Mouse (Mus musculus) intestine, embryonic 14.5 days (tissue): ENCODE measurements at regions not wholly inside any gene's neighbourhood (a gene's known extent, or its start where the extent isn't known, plus 50 kb on each side); places are given as distances from the start of the nearest gene placed in this dataset.

Source experiments
- ATAC-seq: fragments of 200-750 bp; cut with Nextera tagmentation; replicated peaks from 2 replicates; pipeline ENCODE4 v1.8.0; 2017; ENCODE audit warnings: low read depth, moderate number of reproducible peaks, moderate TSS enrichment, moderate library complexity; ENCODE audit not compliant: low FRiP score, low TSS enrichment
- DNase-seq: peaks from one replicate; pipeline ENCODE4 v3.0.0-alpha.2; 2018; ENCODE audit warnings: low spot score
- H3K27ac ChIP-seq: fragments of 300-500 bp; sonication (generic); 2 replicates; pipeline ENCODE4 v1.5.1; 2014; ENCODE audit warnings: low read depth, mild to moderate bottlenecking, control low read depth
- H3K27me3 ChIP-seq: fragments of 300-500 bp; sonication (generic); replicated peaks from 2 replicates; pipeline ENCODE4 v1.6.1; 2014; ENCODE audit warnings: low read length, control low read depth; ENCODE audit not compliant: control insufficient read depth, insufficient read depth
- H3K36me3 ChIP-seq: fragments of 300-500 bp; sonication (generic); 2 replicates; pipeline ENCODE4 v1.6.1; 2014; ENCODE audit warnings: low read length, control low read depth; ENCODE audit not compliant: control insufficient read depth, insufficient read depth
- H3K4me1 ChIP-seq: fragments of 300-500 bp; sonication (generic); replicated peaks from 2 replicates; pipeline ENCODE4 v1.6.1; 2014; ENCODE audit warnings: low read length, control low read depth, mixed read lengths; ENCODE audit not compliant: control insufficient read depth, insufficient read depth
- H3K4me2 ChIP-seq: fragments of 300-500 bp; sonication (generic); 2 replicates; pipeline ENCODE4 v1.6.1; 2014; ENCODE audit warnings: low read length
- H3K4me3 ChIP-seq: fragments of 300-500 bp; sonication (generic); 2 replicates; pipeline ENCODE4 v1.5.1; 2014; ENCODE audit warnings: low read depth, low read length, control low read depth, mixed read lengths
- H3K9ac ChIP-seq: fragments of 300-500 bp; sonication (generic); 2 replicates; pipeline ENCODE4 v1.6.1; 2014; ENCODE audit warnings: mild to moderate bottlenecking, low read length
- H3K9me3 ChIP-seq: fragments of 300-500 bp; sonication (generic); 2 replicates; pipeline ENCODE4 v1.6.1; 2016; ENCODE audit warnings: low read length, control low read depth; ENCODE audit not compliant: control insufficient read depth
- WGBS: fragments of 180-500 bp; shearing (Covaris S2); extraction: QIAGEN DNeasy Blood & Tissue Kit; methylation state at CpG from one replicate; pipeline ENCODE4 v1.1.7; 2014; 5-methylcytosine and 5-hydroxymethylcytosine counted together

DNA sequence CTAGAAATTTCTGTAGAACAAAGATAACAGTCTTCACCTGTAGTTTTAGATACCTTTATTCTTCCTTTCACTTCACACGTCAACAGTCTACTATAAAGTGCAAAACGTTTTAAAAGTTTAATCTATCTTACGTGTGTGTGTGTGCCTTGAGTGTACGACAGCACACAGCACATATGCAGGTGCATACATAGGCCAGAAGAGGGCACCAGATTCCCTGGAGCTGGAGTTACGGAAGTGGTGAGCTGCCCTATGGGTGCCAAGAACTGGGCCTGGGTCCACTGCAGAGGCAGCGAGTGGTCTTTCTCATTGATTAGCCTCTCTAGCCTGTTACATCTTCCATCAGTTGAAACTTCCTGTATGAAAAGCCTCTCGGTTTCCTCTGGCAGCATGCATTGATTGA, 285.5 kb upstream of the Dio3 start:
- no peak overlapping the region for H3K9ac ChIP-seq
- no peaks in the 10 kb centered on the region for H3K27me3 ChIP-seq
- no peak overlapping the region for H3K4me3 ChIP-seq
- ATAC-seq = no peak
- no peak overlapping the region for H3K4me2 ChIP-seq
- no peaks in the 10 kb centered on the region for H3K4me1 ChIP-seq
- H3K27ac ChIP-seq = no peak overlapping the region
- 88% methylated on average over 7 of the region's 7 CpGs for WGBS
- no peaks in the 10 kb centered on the region for H3K36me3 ChIP-seq
- DNase-seq = no peak
- peaks cover 5% of the 10 kb centered on the region; the same call in 1 of the 2 replicates for H3K9me3 ChIP-seq

DNA sequence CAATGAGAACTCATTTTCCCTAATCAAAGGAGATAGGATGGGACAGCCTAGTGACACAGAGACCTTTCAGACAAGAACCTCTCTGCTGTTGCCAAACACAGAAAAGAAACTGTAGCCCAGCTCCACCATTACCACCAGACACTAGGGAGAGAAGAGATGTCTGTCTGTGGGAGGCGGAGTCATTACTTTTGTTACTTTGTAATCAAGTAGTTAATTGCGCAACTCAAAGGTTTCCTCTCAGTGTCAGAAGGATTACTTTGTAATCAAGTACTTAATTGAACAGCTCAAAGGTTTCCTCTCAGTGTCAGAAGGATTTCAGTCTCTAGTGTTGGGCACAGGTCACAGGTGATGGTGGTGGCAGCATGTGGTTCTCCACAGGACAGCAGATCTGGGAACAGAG, 276.2 kb upstream of the Dio3 start:
- Histone ChIP-seq H3K27ac (no peak overlapping the region), H3K9me3 (no peaks in the 10 kb centered on the region), H3K4me3 (no peak overlapping the region), H3K36me3 (no peaks in the 10 kb centered on the region), H3K9ac (no peak overlapping the region), H3K4me1 (no peaks in the 10 kb centered on the region), H3K27me3 (no peaks in the 10 kb centered on the region), H3K4me2 (no peak overlapping the region)
- no peak for ATAC-seq
- DNase-seq = no peak
- WGBS = 91% methylated on average over 2 of the region's 2 CpGs

DNA sequence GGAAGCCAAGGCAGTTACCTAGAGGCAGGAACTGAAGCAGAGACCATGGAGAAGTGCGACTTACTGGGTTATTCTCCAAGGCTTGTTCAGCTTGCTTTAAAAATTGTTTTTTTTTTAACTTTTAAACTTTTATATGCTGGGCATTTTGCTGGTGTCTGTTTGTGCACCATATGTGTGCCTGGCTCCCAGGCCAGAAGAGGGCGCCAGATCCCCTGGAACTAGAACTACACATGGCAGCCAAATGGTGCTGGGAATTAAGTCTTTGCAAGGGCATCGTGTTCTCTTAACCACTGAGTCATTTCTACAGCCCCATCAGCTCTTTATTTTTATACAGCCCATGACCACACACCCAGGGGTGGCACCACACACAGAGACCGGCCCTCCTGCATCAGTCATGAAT, 269.7 kb upstream of the Dio3 start:
- no peak for DNase-seq
- no peaks in the 10 kb centered on the region for H3K4me1 ChIP-seq

DNA sequence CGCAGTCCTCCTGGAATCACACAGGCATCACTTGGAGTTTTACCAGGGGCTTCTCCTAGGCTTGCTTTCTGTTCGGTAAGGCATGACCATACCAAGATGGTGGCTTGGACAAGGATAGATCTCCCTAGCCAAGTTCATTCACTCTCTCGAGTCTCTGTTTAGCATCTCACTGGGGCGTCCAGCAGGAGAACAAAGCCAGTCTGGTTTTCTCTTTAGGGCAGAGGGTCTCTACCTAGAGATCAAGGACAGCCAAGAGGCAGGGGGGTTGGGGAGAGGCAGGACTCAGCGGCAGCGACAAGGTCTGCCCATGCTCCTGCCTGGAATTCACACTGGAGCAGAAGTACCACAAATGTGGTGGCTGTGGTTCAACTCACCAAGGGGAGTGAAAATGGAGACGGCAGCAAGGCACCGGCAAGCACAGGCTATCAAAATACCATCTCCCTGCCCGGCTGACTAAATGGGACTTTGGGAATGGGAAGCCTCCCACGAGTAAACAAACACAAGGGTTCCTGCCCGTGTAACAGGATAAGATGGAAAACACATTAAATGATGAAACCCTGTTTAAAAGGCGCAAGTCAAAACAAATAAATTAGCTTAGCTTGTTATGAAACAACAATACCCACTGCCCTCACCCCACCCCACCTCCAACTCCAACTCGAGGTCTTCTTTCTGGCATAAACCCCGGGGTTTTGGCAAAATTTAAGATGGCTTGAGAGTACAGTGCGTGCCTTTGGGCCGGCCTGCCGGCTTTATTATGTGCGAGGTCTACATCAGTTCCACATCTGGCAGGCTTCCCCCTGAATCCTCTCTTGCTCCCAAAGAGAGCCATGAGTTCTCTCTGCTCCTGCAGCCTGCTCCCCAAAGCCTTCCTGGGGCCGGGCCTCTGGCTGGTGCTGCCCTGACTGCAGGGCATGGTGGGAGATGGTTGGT, 258.1 kb upstream of the Dio3 start:
- DNase-seq (no peak), ATAC-seq (no peak)
- Histone ChIP-seq H3K27ac (no peak overlapping the region), H3K9me3 (no peaks in the 10 kb centered on the region), H3K36me3 (no peaks in the 10 kb centered on the region), H3K9ac (no peak overlapping the region), H3K4me3 (no peak overlapping the region), H3K4me2 (no peak overlapping the region), H3K4me1 (no peaks in the 10 kb centered on the region), H3K27me3 (no peaks in the 10 kb centered on the region)
- WGBS = 58% methylated on average over 19 of the region's 19 CpGs

More for the DNA sequence above, 269.7 kb upstream of the Dio3 start:
- Histone ChIP-seq H3K27me3 (no peaks in the 10 kb centered on the region), H3K9me3 (no peaks in the 10 kb centered on the region), H3K36me3 (no peaks in the 10 kb centered on the region), H3K4me3 (no peak overlapping the region), H3K9ac (no peak overlapping the region), H3K27ac (no peak overlapping the region), H3K4me2 (no peak overlapping the region)
- no peak for ATAC-seq
- WGBS = 40% methylated on average over 4 of the region's 4 CpGs

DNA sequence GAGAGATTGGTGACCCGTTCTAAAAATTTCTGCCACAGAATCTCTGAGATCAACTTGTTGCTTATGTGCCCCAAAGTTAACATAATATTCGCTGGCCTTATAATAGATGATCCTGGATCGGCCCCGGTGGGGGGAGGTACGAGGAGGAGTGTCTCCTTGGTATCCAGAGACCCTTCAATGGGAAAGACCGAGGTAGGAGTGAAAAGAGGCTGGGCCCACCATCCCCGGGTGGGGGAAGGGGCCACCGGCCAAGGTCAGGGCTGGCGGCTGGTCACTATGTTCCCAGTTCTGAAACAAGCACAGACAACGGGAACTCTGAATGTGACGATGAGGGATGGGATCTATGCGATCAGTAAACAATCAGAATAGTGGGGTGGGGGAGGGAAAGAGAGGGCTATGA, 257.2 kb upstream of the Dio3 start:
- Histone ChIP-seq H3K27me3 (no peaks in the 10 kb centered on the region), H3K4me1 (no peaks in the 10 kb centered on the region), H3K36me3 (no peaks in the 10 kb centered on the region), H3K4me3 (no peak overlapping the region), H3K27ac (no peak overlapping the region), H3K9ac (no peak overlapping the region), H3K9me3 (no peaks in the 10 kb centered on the region), H3K4me2 (no peak overlapping the region)
- WGBS = 78% methylated on average over 12 of the region's 12 CpGs
- ATAC-seq (no peak), DNase-seq (no peak)

DNA sequence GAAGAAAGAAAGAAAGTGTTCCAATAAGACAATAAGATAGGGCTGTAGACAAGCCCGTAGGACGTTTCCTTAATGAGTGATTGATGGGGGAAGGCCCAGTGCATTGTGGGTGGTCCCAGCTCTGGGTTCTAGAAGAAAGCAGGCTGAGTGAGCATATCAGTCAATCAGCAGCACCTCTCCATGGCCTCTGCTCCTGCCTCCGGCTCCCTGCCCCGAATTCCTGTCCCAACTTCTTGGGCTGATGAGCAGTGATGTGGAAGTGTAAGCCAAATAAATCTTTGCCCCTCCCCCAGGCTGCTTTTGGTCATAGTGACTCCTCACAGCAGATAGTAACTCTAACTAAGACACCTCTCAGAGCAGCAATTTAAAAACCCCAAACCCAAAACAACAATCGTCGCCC, 256.2 kb upstream of the Dio3 start:
- 67% methylated on average over 6 of the region's 6 CpGs for WGBS
- Histone ChIP-seq H3K9me3 (no peaks in the 10 kb centered on the region), H3K36me3 (no peaks in the 10 kb centered on the region), H3K27ac (no peak overlapping the region), H3K4me1 (no peaks in the 10 kb centered on the region), H3K9ac (no peak overlapping the region), H3K4me2 (no peak overlapping the region), H3K27me3 (no peaks in the 10 kb centered on the region), H3K4me3 (no peak overlapping the region)
- ATAC-seq (no peak), DNase-seq (no peak)

DNA sequence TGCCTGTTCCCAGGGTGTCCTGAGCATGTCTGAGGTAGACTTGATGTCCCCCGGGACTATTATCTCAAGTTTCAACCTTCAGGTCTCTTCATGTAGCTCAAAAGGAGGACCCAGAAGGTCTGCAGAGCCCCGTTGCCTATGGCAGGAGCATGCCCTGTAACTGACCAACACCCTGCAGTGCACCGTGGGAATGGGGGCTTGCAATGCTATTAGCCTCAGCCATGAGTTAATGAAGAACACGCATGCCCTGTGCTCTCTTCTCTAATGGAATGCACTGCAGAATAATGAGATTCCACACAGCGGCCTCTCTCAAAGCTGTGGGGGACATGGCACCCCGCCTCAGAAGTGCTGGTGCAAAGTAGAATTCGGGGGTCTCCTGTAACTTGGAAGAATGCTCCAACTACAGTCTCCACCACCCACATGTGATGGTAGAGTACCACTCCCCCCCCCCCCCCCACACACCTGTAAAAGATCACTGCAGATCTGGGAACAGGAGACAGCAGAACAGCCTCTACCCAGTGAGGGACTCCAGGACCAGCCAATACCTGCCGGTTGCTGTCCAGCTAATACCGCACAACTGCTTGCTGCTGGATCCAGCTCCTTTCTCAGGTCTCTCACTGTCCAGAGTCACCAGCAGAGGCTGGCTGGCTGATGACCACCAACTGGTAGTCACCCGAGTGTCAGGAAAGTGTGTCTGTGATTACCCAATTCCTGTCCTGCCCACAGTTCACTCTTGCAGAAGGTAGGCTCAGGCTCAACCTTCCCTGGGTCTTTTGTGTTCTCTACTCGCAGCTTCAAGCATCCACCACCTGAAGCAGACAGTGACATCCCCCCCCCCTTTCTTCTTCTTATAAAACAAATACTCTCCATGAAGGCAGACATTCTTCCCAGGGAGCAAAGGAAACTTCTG, 255.4 kb upstream of the Dio3 start:
- no peak overlapping the region for H3K27ac ChIP-seq
- no peaks in the 10 kb centered on the region for H3K27me3 ChIP-seq
- H3K9ac ChIP-seq = no peak overlapping the region
- no peak overlapping the region for H3K4me3 ChIP-seq
- no peaks in the 10 kb centered on the region for H3K9me3 ChIP-seq
- no peak overlapping the region for H3K4me2 ChIP-seq
- no peaks in the 10 kb centered on the region for H3K4me1 ChIP-seq
- no peaks in the 10 kb centered on the region for H3K36me3 ChIP-seq
- 75% methylated on average over 11 of the region's 11 CpGs for WGBS
- DNase-seq (no peak), ATAC-seq (no peak)

DNA sequence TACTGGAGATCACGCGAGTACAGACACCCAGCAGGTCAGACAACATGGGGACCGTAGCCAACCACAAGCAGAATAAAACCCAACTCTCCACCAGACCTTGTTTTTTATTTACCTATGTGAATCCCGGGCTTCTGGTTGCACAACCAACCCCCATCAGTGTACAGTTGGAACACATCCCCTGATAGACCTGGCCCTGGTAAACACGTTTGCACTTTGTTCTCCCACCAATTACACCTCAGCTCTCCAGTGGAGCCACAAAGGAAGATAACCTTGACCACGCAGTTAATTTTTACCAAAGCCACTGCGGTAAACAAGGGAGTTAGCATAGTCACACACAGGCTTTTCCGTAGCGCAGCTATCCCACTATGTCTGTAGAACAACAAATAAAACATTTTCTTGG, 254.6 kb upstream of the Dio3 start:
- WGBS = 72% methylated on average over 9 of the region's 9 CpGs
- DNase-seq (no peak), ATAC-seq (no peak)
- Histone ChIP-seq H3K4me3 (no peak overlapping the region), H3K4me2 (no peak overlapping the region), H3K9ac (no peak overlapping the region), H3K27ac (no peak overlapping the region), H3K27me3 (no peaks in the 10 kb centered on the region), H3K4me1 (no peaks in the 10 kb centered on the region), H3K9me3 (no peaks in the 10 kb centered on the region), H3K36me3 (no peaks in the 10 kb centered on the region)
